Mouse (Mus musculus) lung, adult 2 months (tissue): Measurements from ENCODE around the gene Gm17455.

ENCODE experiments used
- CTCF ChIP-seq: fragments of 200-500 bp; IDR thresholded peaks from 2 replicates; pipeline ENCODE4 v1.5.1; 2011; ENCODE audit warnings: mild to moderate bottlenecking, low read length, control low read depth; ENCODE audit not compliant: insufficient read depth
- POLR2A ChIP-seq: fragments of 200-500 bp; IDR thresholded peaks from 2 replicates; pipeline ENCODE4 v1.6.1; 2011; ENCODE audit warnings: low read depth, mild to moderate bottlenecking, control low read depth, low read length, borderline replicate concordance; ENCODE audit errors: extremely low read depth

DNA sequence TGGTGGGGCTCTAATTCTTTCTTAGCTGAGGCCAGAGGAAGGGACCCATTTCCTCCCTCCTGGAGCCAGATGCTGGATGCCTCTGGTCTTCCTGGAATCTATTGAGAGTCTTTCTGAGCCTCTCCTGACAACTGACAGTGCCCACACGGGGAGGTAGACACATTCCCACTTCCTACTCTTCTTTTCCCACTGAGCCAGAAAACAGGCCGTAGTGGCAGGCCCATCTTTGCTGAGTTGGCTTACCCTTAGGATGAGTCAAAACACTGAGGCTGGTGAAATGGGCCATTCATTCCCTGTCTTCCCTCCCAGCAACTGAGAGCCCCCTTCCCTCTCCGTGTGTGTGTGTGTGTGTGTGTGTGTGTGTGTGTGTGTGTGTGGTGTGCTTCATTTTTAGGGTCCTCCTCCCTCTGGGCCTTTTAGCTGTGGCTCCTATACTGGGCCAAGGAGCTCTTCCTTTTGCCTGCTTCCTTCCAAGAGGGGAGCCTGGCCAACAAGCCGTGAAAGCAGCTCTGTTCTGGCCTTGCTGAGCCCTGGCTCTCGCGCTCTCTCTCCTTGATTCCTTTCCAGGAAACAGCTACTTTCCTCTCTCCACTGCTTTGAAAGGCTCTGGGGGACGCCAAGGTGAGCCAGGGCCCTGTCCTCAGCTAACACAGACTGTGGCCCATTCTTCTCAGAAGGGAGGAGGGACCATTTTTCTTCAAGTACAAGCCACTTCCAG is 6.1 kb downstream of the Gm17455 start:
- TF ChIP-seq CTCF, result no peak
- TF ChIP-seq POLR2A, result no peak
